Mouse (Mus musculus): ENCODE measurements around the gene Pnpla1. TPM values are rescaled to one million over a fixed set of nuclear protein-coding genes. Genes with fewer than 3 reads are reported as not detected.
A peak's percentile ranks its signal among the peaks of the same experiment; 100 is the strongest.

The Pnpla1 gene
- polyA plus RNA-seq, 1 experiment: not detected

DNA sequence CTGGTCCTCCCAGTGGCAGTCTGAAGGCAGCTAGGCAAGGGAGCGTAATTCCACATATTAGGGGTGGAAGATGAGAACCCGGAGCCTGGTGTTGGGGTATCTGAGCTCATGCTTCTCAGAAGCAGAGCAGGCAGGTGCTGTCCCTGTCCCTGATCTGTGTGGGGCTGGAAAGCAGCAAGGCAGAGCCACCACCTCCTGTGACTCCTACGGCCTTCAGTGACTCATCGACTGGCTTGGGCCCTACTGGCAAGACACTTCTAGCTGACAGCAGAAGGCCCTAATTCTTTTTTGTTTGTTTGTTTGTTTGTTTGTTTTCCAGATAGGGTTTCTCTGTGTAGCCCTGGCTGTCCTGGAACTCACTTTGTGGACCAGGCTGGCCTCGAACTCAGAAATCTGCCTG is 7.7 kb upstream of the Pnpla1 start:
- no peak for TF ChIP-seq CTCF (IDR thresholded peaks at IDR 0.05; ENCODE audit: borderline replicate concordance, extremely low read depth, insufficient read depth, insufficient read length)
- TF ChIP-seq POLR2A (IDR thresholded peaks at IDR 0.05; ENCODE audit: borderline replicate concordance, extremely low read depth, insufficient read depth, insufficient read length, poor library complexity, severe bottlenecking): no peak
- DNase-seq (ENCODE audit: low read depth): no peak

DNA sequence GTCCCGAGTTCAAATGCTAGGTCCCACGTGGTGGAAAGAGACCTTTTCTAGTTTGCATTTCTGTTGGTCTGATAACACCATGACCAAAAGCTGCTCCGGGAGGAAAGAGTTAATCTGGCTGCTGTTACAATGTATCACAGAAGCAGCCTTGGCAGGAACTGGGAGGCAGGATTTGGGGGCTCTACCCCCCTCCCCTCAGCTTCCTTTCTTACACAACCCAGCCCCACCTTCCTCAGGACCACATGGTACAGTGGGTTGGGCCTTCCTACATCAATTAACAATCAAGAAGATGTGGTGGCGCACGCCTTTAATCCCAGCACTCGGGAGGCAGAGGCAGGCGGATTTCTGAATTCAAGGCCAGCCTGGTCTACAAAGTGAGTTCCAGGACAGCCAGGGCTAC is 3.8 kb upstream of the Pnpla1 start:
- TF ChIP-seq CTCF (IDR thresholded peaks at IDR 0.05; ENCODE audit: borderline replicate concordance, extremely low read depth, insufficient read depth, insufficient read length) (no peak), POLR2A (IDR thresholded peaks at IDR 0.05; ENCODE audit: borderline replicate concordance, extremely low read depth, insufficient read depth, insufficient read length, poor library complexity, severe bottlenecking) (no peak)

DNA sequence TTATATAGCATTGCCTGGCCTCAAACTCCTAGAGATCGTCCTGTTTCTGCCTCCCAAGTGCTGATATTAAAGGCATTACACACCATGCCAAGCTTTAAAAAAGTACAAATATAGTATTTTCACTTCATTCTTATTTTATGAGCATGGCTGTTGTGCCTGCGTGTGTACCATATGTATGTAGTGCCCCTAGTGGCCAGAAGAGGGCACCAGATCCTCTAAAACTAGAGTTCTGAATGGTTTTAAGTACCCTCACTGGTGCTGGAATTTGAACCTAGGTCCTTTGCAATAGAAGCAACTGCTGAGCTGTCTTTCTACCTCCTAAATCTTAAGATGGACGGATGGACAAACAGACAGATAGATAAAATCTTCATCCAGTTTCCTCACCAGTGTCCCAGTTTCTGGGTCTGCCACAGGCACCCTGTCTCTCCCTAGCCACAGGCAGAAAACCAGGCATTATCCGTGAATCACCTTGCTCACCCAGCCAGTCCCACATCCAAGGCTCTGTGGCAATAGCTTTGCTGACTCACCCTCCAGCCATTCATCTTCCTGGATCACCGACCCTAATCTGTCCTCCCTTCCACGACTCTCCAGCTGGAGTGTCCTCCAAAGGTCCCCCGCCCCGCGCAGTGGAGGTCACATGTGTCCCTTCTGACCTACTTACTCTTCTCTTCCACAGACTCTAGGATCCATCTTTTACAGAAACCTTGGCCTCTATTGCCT is 2.9 kb upstream of the Pnpla1 start:
- DNase-seq (ENCODE audit: low read depth): no peak
- TF ChIP-seq CTCF (IDR thresholded peaks at IDR 0.05; ENCODE audit: borderline replicate concordance, extremely low read depth, insufficient read depth, insufficient read length) (peak; percentile 38; the same call in 1 of the 2 replicates), POLR2A (IDR thresholded peaks at IDR 0.05; ENCODE audit: borderline replicate concordance, extremely low read depth, insufficient read depth, insufficient read length, poor library complexity, severe bottlenecking) (no peak)

More for the DNA sequence above, 3.8 kb upstream of the Pnpla1 start:
- DNase-seq (ENCODE audit: low read depth): no peak

GRCm38 (mm10) chr17:28856030-28856429 is 2.2 kb upstream of the Pnpla1 start:
- TF ChIP-seq POLR2A (IDR thresholded peaks at IDR 0.05; ENCODE audit: borderline replicate concordance, extremely low read depth, insufficient read depth, insufficient read length, poor library complexity, severe bottlenecking): no peak
- TF ChIP-seq CTCF (IDR thresholded peaks at IDR 0.05; ENCODE audit: borderline replicate concordance, extremely low read depth, insufficient read depth, insufficient read length): no peak
- peak; percentile 17 for DNase-seq (ENCODE audit: low read depth)

- TF ChIP-seq CTCF (IDR thresholded peaks at IDR 0.05; ENCODE audit: borderline replicate concordance, extremely low read depth, insufficient read depth, insufficient read length) (no peak), POLR2A (IDR thresholded peaks at IDR 0.05; ENCODE audit: borderline replicate concordance, extremely low read depth, insufficient read depth, insufficient read length, poor library complexity, severe bottlenecking) (no peak)
Observed at GRCm38 (mm10) chr17:28863926-28864325, 5.7 kb downstream of the Pnpla1 start.

DNA sequence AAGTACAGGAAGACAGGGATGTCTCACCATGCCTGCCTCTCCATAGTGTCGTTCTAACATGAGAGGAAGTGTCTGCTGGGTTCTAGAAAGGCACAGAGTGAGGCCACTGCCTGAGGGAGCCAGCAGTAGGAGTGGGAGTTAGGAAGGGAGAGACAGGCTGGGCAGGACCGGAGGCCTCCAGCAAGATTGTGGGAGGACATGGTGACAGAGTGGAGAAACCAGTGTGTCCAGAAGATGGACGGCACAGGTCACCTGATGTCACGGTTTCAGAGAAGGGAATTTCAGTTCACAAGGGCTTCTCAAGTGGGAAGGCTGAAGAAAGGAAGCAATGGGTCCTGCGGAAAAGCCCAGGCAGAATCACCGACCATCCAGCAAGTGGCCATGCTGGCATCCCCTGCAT is 6.3 kb downstream of the Pnpla1 start:
- no peak for DNase-seq (ENCODE audit: low read depth)
- TF ChIP-seq CTCF (IDR thresholded peaks at IDR 0.05; ENCODE audit: borderline replicate concordance, extremely low read depth, insufficient read depth, insufficient read length): no peak
- no peak for TF ChIP-seq POLR2A (IDR thresholded peaks at IDR 0.05; ENCODE audit: borderline replicate concordance, extremely low read depth, insufficient read depth, insufficient read length, poor library complexity, severe bottlenecking)

More at GRCm38 (mm10) chr17:28863926-28864325, 5.7 kb downstream of the Pnpla1 start:
- DNase-seq (ENCODE audit: low read depth): no peak

GRCm38 (mm10) chr17:28866921-28867320 is 8.7 kb downstream of the Pnpla1 start:
- TF ChIP-seq POLR2A (IDR thresholded peaks at IDR 0.05; ENCODE audit: borderline replicate concordance, extremely low read depth, insufficient read depth, insufficient read length, poor library complexity, severe bottlenecking) (no peak), CTCF (IDR thresholded peaks at IDR 0.05; ENCODE audit: borderline replicate concordance, extremely low read depth, insufficient read depth, insufficient read length) (no peak)
- DNase-seq (ENCODE audit: low read depth): no peak

DNA sequence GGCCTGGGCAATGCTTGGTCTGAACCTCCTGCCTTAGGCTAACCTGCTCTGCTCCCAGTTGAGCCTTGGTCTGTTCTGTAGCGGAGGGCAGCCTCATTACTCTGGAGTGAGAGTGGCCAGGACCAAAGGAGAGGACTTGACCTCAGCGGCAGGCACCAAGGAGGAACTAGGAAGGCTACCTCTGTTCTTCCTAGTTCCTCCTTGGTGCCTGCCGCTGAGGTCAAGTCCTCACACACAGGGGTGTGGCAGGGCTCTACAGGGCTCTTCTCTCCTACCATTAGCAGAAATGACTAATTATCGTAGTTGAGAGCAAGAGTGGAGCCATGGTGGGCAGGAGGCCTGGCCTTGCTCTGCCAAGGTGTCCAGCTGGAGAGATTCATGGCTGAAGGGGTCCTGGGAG is 9.2 kb downstream of the Pnpla1 start:
- TF ChIP-seq CTCF (IDR thresholded peaks at IDR 0.05; ENCODE audit: borderline replicate concordance, extremely low read depth, insufficient read depth, insufficient read length) (no peak), POLR2A (IDR thresholded peaks at IDR 0.05; ENCODE audit: borderline replicate concordance, extremely low read depth, insufficient read depth, insufficient read length, poor library complexity, severe bottlenecking) (no peak)
- no peak for DNase-seq (ENCODE audit: low read depth)

DNA sequence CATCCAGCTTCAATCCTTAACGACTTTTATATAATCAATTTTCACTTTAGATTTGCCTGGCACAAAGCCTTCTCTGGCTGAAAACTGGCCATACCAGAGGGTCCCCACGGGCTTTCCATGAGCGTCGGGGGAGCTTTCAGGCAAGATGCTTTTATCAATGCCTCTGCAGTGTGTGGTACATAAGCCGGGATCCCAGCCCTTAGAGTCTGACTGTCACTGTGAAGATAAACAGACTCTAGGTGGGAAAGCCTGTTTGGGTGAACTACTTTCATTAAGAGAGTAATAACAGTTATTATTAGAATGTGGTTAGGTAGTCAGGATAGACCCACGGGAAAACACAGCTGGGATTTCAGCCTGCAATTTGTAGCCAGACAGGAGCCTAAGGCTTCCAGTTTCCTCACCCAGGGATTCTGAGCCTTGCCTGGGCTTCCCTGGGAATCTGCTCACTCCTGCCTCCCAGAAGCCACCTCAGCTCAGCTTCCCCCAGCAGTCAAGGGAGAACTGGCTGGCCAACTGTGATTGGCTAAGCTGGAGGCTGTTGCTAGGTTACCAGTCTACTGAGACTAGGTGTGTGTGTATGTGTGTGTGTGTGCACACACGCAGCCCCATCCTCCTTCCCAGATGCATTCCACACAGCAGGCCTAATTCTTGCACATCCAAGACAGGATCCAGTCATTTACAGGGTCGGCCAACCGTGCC is 11.3 kb downstream of the Pnpla1 start:
- peak; percentile 95 for DNase-seq (ENCODE audit: low read depth)
- TF ChIP-seq CTCF (IDR thresholded peaks at IDR 0.05; ENCODE audit: borderline replicate concordance, extremely low read depth, insufficient read depth, insufficient read length): no peak
- TF ChIP-seq POLR2A (IDR thresholded peaks at IDR 0.05; ENCODE audit: borderline replicate concordance, extremely low read depth, insufficient read depth, insufficient read length, poor library complexity, severe bottlenecking): no peak

DNA sequence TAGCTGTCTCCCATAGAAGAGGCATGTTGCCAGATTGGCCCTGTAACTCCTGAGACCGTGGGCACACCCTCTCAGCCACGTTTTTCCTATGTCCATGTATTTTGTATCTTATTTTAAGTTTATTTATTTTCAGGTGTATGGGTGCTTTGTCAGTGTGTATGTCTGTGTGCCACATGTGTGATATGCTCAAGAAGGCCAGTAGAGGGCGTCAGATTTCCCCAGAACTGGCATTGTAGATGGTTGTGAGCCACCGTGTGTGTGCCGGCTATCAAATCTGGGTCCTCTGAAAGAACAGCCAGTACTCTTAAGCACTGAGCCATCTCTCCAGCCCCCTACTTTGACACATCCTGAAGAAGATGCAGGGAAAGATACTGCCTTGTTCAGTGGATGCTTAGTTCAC is 12.2 kb downstream of the Pnpla1 start:
- DNase-seq (ENCODE audit: low read depth): no peak
- TF ChIP-seq POLR2A (IDR thresholded peaks at IDR 0.05; ENCODE audit: borderline replicate concordance, extremely low read depth, insufficient read depth, insufficient read length, poor library complexity, severe bottlenecking): no peak
- 0 out of 2 replicates have a peak, but pooled peaks have one; percentile 12 for TF ChIP-seq CTCF (IDR thresholded peaks at IDR 0.05; ENCODE audit: borderline replicate concordance, extremely low read depth, insufficient read depth, insufficient read length)

DNA sequence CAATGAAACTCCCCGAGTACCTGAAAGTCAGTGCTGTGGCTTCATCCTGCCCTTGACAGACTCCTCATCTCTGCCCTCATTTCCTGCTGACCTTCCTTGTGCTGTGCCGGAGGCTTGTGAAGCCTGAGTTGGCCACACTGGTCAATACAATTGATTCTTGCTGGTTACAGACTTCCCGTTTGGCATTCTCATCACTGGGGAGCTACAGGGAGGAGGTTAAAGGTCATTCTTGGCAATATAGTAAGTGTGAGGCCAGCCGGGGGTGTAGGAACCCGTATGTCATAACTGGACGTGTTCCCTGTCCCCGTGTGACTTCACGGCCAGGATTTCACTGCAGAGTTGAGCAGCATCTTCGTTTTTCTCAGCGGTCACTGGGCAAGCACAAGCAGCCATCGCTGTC is 13.6 kb downstream of the Pnpla1 start:
- DNase-seq (ENCODE audit: low read depth): no peak
- no peak for TF ChIP-seq CTCF (IDR thresholded peaks at IDR 0.05; ENCODE audit: borderline replicate concordance, extremely low read depth, insufficient read depth, insufficient read length)
- TF ChIP-seq POLR2A (IDR thresholded peaks at IDR 0.05; ENCODE audit: borderline replicate concordance, extremely low read depth, insufficient read depth, insufficient read length, poor library complexity, severe bottlenecking): no peak

Measured in brain, embryonic 14.5 days (tissue).